Mouse (Mus musculus) hindbrain, embryonic 16.5 days (tissue): ENCODE data around the gene Fancc. TPM values are rescaled to one million over a fixed set of nuclear protein-coding genes. Genes with fewer than 3 reads are reported as not detected.
A peak's percentile ranks its signal among the peaks of the same experiment; 100 is the strongest.

Source experiments
- ATAC-seq: fragments of 200-750 bp; cut with Nextera tagmentation; 2 replicates; pipeline ENCODE4 v1.8.0; 2017; ENCODE audit warnings: moderate TSS enrichment, moderate library complexity
- H3K27ac ChIP-seq: fragments of 300-500 bp; sonication (generic); 2 replicates; pipeline ENCODE4 v1.5.1; 2014; ENCODE audit warnings: low read depth, mild to moderate bottlenecking, control low read depth, low read length, moderate library complexity
- H3K27me3 ChIP-seq: fragments of 300-500 bp; sonication (generic); replicated peaks from 2 replicates; pipeline ENCODE4 v1.6.1; 2014; ENCODE audit warnings: low read length; ENCODE audit not compliant: control insufficient read depth, insufficient read depth
- H3K36me3 ChIP-seq: fragments of 300-500 bp; sonication (generic); 2 replicates; pipeline ENCODE4 v1.6.1; 2014; ENCODE audit warnings: mild to moderate bottlenecking, low read length, moderate library complexity, mixed read lengths; ENCODE audit not compliant: control insufficient read depth, insufficient read depth
- H3K4me1 ChIP-seq: fragments of 300-500 bp; sonication (generic); 2 replicates; pipeline ENCODE4 v1.6.1; 2014; ENCODE audit warnings: low read depth, low read length; ENCODE audit not compliant: control insufficient read depth, insufficient read depth
- H3K4me2 ChIP-seq: fragments of 300-500 bp; sonication (generic); 2 replicates; pipeline ENCODE4 v1.6.1; 2014; ENCODE audit warnings: mild to moderate bottlenecking, low read length, control low read depth, moderate library complexity
- H3K4me3 ChIP-seq: fragments of 300-500 bp; sonication (generic); 2 replicates; pipeline ENCODE4 v1.5.1; 2014; ENCODE audit warnings: mild to moderate bottlenecking, low read length, control low read depth, moderate library complexity
- H3K9ac ChIP-seq: fragments of 300-500 bp; sonication (generic); 2 replicates; pipeline ENCODE4 v1.6.1; 2014; ENCODE audit warnings: low read depth, mild to moderate bottlenecking, control low read depth, low read length, moderate library complexity
- H3K9me3 ChIP-seq: fragments of 300-500 bp; sonication (generic); 2 replicates; pipeline ENCODE4 v1.6.1; 2014; ENCODE audit warnings: mild to moderate bottlenecking, low read length, moderate library complexity; ENCODE audit not compliant: control insufficient read depth
- WGBS: fragments of 180-500 bp; shearing (Covaris S2); extraction: QIAGEN DNeasy Blood & Tissue Kit; methylation state at CpG from one replicate; pipeline ENCODE4 v1.1.7; 2014; 5-methylcytosine and 5-hydroxymethylcytosine counted together
- polyA plus RNA-seq: library from polyadenylated mRNA; unstranded; fragments of >200 nt; fragmentation: Nextera tagmentation; extraction: Ambion mirVana; gene quantifications from 2 replicates; pipeline ENCODE4 v1.2.1, GENCODE M21; 2015

Gene Fancc
- polyA plus RNA-seq, 1 experiment from 2014 or later, result 16.0 TPM

DNA sequence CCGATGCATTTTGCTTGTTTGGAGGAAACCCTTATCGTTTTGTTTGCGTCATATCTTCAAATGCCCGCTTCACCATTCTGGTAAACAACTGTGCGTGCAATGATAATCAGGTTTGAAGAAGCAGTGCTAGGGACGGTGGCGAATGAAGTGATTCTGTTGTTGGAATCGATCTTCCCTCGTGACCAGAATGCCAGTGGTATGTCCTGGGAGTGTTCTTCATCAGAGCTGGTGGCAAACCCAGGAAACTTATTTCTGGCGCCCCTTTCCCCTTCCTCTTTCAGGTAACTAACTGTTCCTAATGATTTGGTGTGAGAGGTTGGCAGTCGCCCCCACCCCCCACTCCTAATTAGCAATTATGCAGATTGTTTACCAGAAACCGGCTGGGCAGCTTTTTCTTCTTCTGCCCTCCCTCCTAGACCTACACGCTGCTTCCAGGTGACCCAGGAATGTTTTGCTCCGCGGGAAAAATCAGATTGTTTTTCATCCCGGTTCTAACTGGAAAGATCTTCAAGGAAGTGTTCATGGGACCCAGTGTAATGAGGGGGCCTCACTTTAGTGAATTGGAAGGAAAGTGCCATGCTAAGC is 225.0 kb downstream of the Fancc start:
- H3K9ac ChIP-seq, result peak overlapping the region; percentile 35; the same call in 1 of the 2 replicates
- peak overlapping the region; percentile 42 for H3K4me3 ChIP-seq
- peaks cover 10% of the 10 kb centered on the region for H3K4me1 ChIP-seq
- H3K9me3 ChIP-seq, result no peaks in the 10 kb centered on the region
- 0 out of 2 replicates have a peak, but pooled peaks have one; percentile 22 for ATAC-seq
- no peak overlapping the region for H3K27ac ChIP-seq
- H3K36me3 ChIP-seq, result no peaks in the 10 kb centered on the region
- peaks cover 11% of the 10 kb centered on the region for H3K27me3 ChIP-seq
- H3K4me2 ChIP-seq, result peak overlapping the region; percentile 64
- whole genome bisulfite sequencing, result 8% methylated on average over 16 of the region's 16 CpGs

- Histone ChIP-seq H3K4me1 (peaks cover 10% of the 10 kb centered on the region), H3K4me3 (no peak overlapping the region), H3K9me3 (no peaks in the 10 kb centered on the region), H3K9ac (no peak overlapping the region), H3K36me3 (no peaks in the 10 kb centered on the region), H3K27ac (no peak overlapping the region), H3K27me3 (peaks cover 11% of the 10 kb centered on the region), H3K4me2 (no peak overlapping the region)
- WGBS, result 49% methylated on average over 5 of the region's 5 CpGs
- no peak for ATAC-seq
These were observed 226.9 kb downstream of the Fancc start for GRCm38 (mm10) chr13:63270191-63270590.

DNA sequence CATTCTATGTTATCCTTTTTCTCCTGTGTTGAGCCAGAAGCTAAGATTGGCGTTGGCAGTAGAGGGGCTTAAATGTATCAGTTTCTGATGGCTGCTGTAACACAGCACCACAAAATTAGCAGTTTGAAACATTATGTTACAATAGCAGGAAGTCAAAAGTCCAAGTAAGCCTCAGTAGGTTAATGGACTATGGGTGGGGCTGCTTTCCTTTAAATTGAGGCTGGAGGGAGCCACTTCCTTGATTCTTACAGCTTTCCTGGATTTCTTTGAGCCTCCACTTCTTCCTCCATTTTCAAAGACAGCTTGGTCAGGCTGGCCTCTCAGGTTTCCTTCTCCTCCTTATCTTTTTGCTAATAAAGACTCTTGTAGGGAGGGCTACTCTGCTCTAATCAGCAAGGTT is 228.3 kb downstream of the Fancc start:
- no peak overlapping the region for H3K4me3 ChIP-seq
- no peak overlapping the region for H3K27ac ChIP-seq
- no peak for ATAC-seq
- no peak overlapping the region for H3K9ac ChIP-seq
- H3K4me1 ChIP-seq, result peaks cover 10% of the 10 kb centered on the region
- H3K36me3 ChIP-seq, result no peaks in the 10 kb centered on the region
- peaks cover 9% of the 10 kb centered on the region for H3K27me3 ChIP-seq
- H3K4me2 ChIP-seq, result no peak overlapping the region
- 83% methylated on average over 1 of the region's 1 CpGs for WGBS
- no peaks in the 10 kb centered on the region for H3K9me3 ChIP-seq

- Histone ChIP-seq H3K9me3 (no peaks in the 10 kb centered on the region), H3K9ac (no peak overlapping the region), H3K4me1 (peaks cover 10% of the 10 kb centered on the region), H3K4me3 (no peak overlapping the region), H3K27ac (no peak overlapping the region), H3K4me2 (no peak overlapping the region), H3K36me3 (no peaks in the 10 kb centered on the region), H3K27me3 (peaks cover 9% of the 10 kb centered on the region)
- no peak for ATAC-seq
- 87% methylated on average over 4 of the region's 4 CpGs for WGBS
These were observed 228.7 kb downstream of the Fancc start for GRCm38 (mm10) chr13:63268371-63268770.

DNA sequence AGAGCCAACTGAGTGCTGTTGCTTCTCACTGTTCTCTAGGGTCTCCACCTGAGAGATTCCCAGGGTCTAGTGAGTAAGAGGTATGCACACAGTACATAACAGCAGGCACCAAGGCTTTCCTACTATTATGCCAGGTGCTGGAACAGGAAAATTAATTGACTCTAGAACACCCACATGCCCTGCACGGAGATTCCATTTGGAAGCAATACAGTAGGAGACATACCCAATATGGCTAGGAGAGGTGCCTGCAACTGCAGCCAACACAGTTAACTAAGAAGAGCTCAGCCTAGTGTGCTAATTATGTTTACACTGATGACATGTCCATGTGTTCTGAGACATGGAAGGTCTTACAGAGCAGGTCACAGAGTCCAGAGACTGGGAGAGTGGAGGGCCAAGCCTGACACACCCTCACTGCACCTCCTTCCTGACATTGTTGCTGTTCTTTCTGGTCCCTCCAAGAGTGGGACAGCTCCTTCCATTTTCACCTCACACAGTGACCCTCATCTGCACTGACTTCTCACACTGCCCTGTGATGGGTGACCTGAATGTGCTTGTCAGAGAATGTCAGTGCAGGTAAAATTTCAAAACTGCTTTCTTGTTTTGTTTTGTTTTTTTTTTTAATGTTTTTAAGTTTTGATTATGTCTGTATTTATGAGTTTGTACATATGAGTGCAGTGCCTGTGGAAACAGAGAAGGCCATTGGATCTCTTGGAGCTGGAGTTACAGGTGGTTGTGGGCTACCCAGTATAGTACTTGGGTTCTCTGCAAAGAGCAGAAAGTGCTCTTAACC is 234.7 kb downstream of the Fancc start:
- H3K4me3 ChIP-seq, result no peak overlapping the region
- no peak overlapping the region for H3K4me2 ChIP-seq
- WGBS, result 91% methylated on average over 1 of the region's 1 CpGs
- H3K36me3 ChIP-seq, result no peaks in the 10 kb centered on the region; the same call in 1 of the 2 replicates
- no peaks in the 10 kb centered on the region for H3K9me3 ChIP-seq
- H3K4me1 ChIP-seq, result peaks cover 12% of the 10 kb centered on the region
- ATAC-seq, result no peak
- H3K27ac ChIP-seq, result no peak overlapping the region
- H3K9ac ChIP-seq, result no peak overlapping the region
- no peaks in the 10 kb centered on the region for H3K27me3 ChIP-seq

DNA sequence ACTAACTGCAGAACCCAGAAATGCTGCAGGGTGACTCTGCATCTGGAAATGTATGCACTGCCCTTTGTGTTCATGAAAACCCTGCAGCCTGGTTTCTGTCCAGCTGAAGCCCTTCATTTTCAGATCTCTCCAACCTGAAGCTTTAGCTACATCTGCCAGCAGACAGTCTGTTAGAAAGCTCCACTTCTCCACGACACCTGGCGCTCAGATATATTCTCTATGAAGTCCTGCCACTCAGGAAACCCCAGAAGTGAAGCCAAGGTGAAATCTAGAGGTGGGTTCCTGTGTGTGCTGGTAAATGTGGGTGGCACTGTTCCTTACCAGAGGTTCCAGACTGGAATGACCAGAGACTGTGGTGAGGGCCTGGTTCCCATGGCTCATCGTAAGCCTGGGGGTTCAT is 235.4 kb downstream of the Fancc start:
- no peak overlapping the region for H3K4me3 ChIP-seq
- no peak for ATAC-seq
- WGBS, result 99% methylated on average over 3 of the region's 3 CpGs

GRCm38 (mm10) chr13:63260753-63261631 is 236.1 kb downstream of the Fancc start:
- H3K4me3 ChIP-seq, result no peak overlapping the region
- ATAC-seq, result peak; percentile 87
- 62% methylated on average over 18 of the region's 18 CpGs for WGBS

More for the DNA sequence above, 235.4 kb downstream of the Fancc start:
- Histone ChIP-seq H3K4me1 (peaks cover 12% of the 10 kb centered on the region), H3K27ac (no peak overlapping the region), H3K27me3 (no peaks in the 10 kb centered on the region), H3K9ac (no peak overlapping the region), H3K36me3 (no peaks in the 10 kb centered on the region; the same call in 1 of the 2 replicates), H3K4me2 (no peak overlapping the region), H3K9me3 (no peaks in the 10 kb centered on the region)

GRCm38 (mm10) chr13:63260133-63260532 is 236.9 kb downstream of the Fancc start:
- ATAC-seq, result peak; percentile 22; the same call in 1 of the 2 replicates
- Histone ChIP-seq H3K9me3 (no peaks in the 10 kb centered on the region), H3K4me3 (no peak overlapping the region), H3K36me3 (no peaks in the 10 kb centered on the region; the same call in 1 of the 2 replicates), H3K27me3 (no peaks in the 10 kb centered on the region), H3K27ac (no peak overlapping the region; the same call in 1 of the 2 replicates), H3K4me2 (no peak overlapping the region), H3K4me1 (peaks cover 12% of the 10 kb centered on the region), H3K9ac (no peak overlapping the region)
- 19% methylated on average over 4 of the region's 4 CpGs for WGBS

More at GRCm38 (mm10) chr13:63260753-63261631, 236.1 kb downstream of the Fancc start:
- Histone ChIP-seq H3K4me1 (peaks cover 12% of the 10 kb centered on the region), H3K36me3 (no peaks in the 10 kb centered on the region; the same call in 1 of the 2 replicates), H3K4me2 (no peak overlapping the region), H3K9ac (no peak overlapping the region), H3K27ac (peak overlapping the region; percentile 54), H3K27me3 (no peaks in the 10 kb centered on the region), H3K9me3 (no peaks in the 10 kb centered on the region)
